Mouse (Mus musculus): ENCODE results near the gene Pla2g2c. TPM values are rescaled to one million over a fixed set of nuclear protein-coding genes. Genes with fewer than 3 reads are reported as not detected.

The Pla2g2c gene
- polyA plus RNA-seq (2012; ENCODE audit: low replicate concordance), result not detected in 2 replicates

GRCm38 (mm10) chr4:138724354-138725126 lies at the start of gene Pla2g2c:
TSS of gene Pla2g2c (plus strand) at chr4:138724792.

DNA sequence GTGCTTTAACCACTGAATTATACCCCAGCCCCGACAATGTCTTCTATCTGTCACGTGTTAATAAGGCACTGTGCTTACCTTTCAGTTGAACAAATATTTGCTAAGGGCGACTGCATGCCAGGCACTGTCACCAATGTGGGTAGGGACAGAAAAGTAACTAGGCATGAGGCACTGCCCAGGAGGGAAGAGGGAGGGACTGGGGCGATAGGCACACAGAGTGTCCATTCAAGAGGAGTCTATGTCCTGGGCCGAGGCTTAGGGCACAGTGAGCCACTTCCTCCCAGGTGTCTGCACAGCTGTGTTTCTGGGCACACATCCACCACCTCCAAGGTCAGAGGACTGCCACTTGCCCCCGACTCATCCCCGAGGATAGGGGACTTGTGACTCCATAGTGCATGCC lies 12.4 kb downstream of the Pla2g2c start, which contains the start of gene Ubxn10:
Ubxn10 (minus strand) TSS at position 137 of the 400 bp plus-strand sequence.

GRCm38 (mm10) chr4:138757416-138757815 lies 32.8 kb downstream of the Pla2g2c start, which contains the start of gene Pla2g2f:
TSS of gene Pla2g2f (minus strand) at chr4:138757626.

GRCm38 (mm10) chr4:138775435-138775834 lies 50.8 kb downstream of the Pla2g2c start, which contains the start of gene Pla2g2d:
TSS of gene Pla2g2d (plus strand) at chr4:138775735.

Other genes starting within 250 kb of the Pla2g2c start
- not detected in 2 replicates for gene Vwa5b1, start 88.9 kb upstream of the Pla2g2c start, polyA plus RNA-seq (2012; ENCODE audit: low replicate concordance)
- not detected in 2 replicates for gene Ubxn10, start 12.4 kb downstream of the Pla2g2c start, polyA plus RNA-seq (2012; ENCODE audit: low replicate concordance)
- not detected in 2 replicates for gene Pla2g2f, start 32.8 kb downstream of the Pla2g2c start, polyA plus RNA-seq (2012; ENCODE audit: low replicate concordance)
- 0.61 and 1.1 TPM in 2 replicates for gene Pla2g2d, start 50.9 kb downstream of the Pla2g2c start, polyA plus RNA-seq (2012; ENCODE audit: low replicate concordance)
- gene Pla2g5, start 138.7 kb downstream of the Pla2g2c start, polyA plus RNA-seq (2012; ENCODE audit: low replicate concordance), result 2.4 TPM in 1 of 2 replicates, not detected in the other
- gene Gm13030, start 149.2 kb downstream of the Pla2g2c start, polyA plus RNA-seq (2012; ENCODE audit: low replicate concordance), result not detected in 2 replicates
- gene Pla2g2e, start 153.2 kb downstream of the Pla2g2c start, polyA plus RNA-seq (2012; ENCODE audit: low replicate concordance), result 0.34 TPM in 1 of 2 replicates, not detected in the other
- 6.4 and 13.1 TPM in 2 replicates for gene Otud3, start 189.2 kb downstream of the Pla2g2c start, polyA plus RNA-seq (2012; ENCODE audit: low replicate concordance)
- gene Rnf186, start 242.3 kb downstream of the Pla2g2c start, polyA plus RNA-seq (2012; ENCODE audit: low replicate concordance), result not detected in 2 replicates
- 21.0 and 21.1 TPM in 2 replicates for gene Tmco4, start 248.1 kb downstream of the Pla2g2c start, polyA plus RNA-seq (2012; ENCODE audit: low replicate concordance)